22 mouse cellular contexts compared by ENCODE assay signal in the genomic region with DNA sequence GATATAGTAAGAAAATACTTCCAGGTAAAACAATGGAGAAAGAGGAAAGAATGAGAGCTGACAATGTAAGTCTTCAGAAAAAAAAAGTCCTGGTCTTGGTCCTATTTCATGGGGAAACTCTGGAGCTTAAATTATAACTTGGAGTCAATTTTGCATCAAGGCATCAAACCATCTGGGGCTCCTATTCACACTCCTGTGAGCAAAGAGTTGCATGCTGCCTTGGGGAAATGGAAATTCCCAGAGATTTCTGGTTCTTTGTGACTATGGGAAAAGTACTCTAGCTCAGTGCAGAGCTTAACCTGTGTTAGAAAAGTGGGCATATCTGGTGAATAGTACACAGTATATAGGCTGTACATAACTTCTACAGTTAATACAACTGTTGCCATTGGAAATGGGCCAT.
A peak's percentile ranks its signal among the peaks of the same experiment; 100 is the strongest.
DNase-seq lines count a peak whose midpoint lies in the region; TF ChIP-seq lines count a peak whose summit lies in the region.
"Had no signal": no experiment of that assay in that cellular context is flagged by ENCODE, and none has a peak within 500 bp of the region (broad histone marks: within the 10 kb centered on the region; RNA-seq: fewer than 3 reads in every experiment).

No protein-coding gene starts in this region.

- no peaks in the 10 kb centered on the region for H3K27me3 ChIP-seq in hindbrain, embryonic 10.5 days (ENCODE audit: insufficient read depth, poor library complexity, severe bottlenecking)
- H3K27me3 ChIP-seq: embryonic facial prominence, embryonic 13.5 days; embryonic facial prominence, embryonic 15.5 days; forebrain, embryonic 12.5 days; Patski had no signal

- H3K36me3 ChIP-seq in hindbrain, embryonic 10.5 days: no peaks in the 10 kb centered on the region
- H3K36me3 ChIP-seq: embryonic facial prominence, embryonic 13.5 days; embryonic facial prominence, embryonic 15.5 days; forebrain, embryonic 10.5 days; forebrain, embryonic 12.5 days had no signal

- H3K27ac ChIP-seq in left cerebral cortex, adult 2 months: peak overlapping the region; percentile 55; the same call in 1 of the 2 replicates
- no peak overlapping the region for H3K27ac ChIP-seq in hindbrain, embryonic 10.5 days
- H3K27ac ChIP-seq: embryonic facial prominence, embryonic 13.5 days; embryonic facial prominence, embryonic 15.5 days; forebrain, embryonic 10.5 days; forebrain, embryonic 12.5 days had no signal

- TF ChIP-seq CTCF in left cerebral cortex, adult 2 months (IDR thresholded peaks at IDR 0.05): no peak

- H3K4me1 ChIP-seq in hindbrain, embryonic 10.5 days (replicated peaks): no peaks in the 10 kb centered on the region
- H3K4me1 ChIP-seq: embryonic facial prominence, embryonic 13.5 days; embryonic facial prominence, embryonic 15.5 days; forebrain, embryonic 10.5 days; forebrain, embryonic 12.5 days had no signal

- no peak for DNase-seq in left cerebral cortex, adult 2 months (ENCODE audit: extremely low spot score in 1 of 2, low spot score in 2 of 2)
- no peak for DNase-seq in left cerebral cortex, postnatal 14 days (ENCODE audit: low spot score in 2 of 2)
- peak; percentile 18 for DNase-seq in right cerebral cortex, adult 18-20 months
- no peak for DNase-seq in right cerebral cortex, postnatal 25 days
- DNase-seq in telencephalon, adult 2 months (ENCODE audit: low read depth, low spot score): peak; percentile 64
- no peak for DNase-seq in hindbrain, embryonic 10.5 days (ENCODE audit: low spot score)
- DNase-seq: adrenal gland, adult 8-10 months; adrenal gland, postnatal 14 days; adrenal gland, postnatal 36 days; cerebellum, adult 11 months; cerebellum, adult 18-20 months; cerebellum, adult 8-10 months; cerebellum, adult 9-11 months; cerebellum, postnatal 14 days; cerebellum, postnatal 36 days; embryo, embryonic 11 days had no signal

- H3K4me3 ChIP-seq in left cerebral cortex, adult 2 months: no peak overlapping the region
- no peak overlapping the region for H3K4me3 ChIP-seq in hindbrain, embryonic 10.5 days
- H3K4me3 ChIP-seq: embryonic facial prominence, embryonic 13.5 days; embryonic facial prominence, embryonic 15.5 days; erythroblast, embryonic 14.5 days; forebrain, embryonic 10.5 days; forebrain, embryonic 12.5 days had no signal

- intact Hi-C loops in left cerebral cortex, adult 2 months (cut with DNase I): loop anchor here (2.0 to 10.0 kb wide), 2 partner anchors 208 to 568 kb away; no protein-coding TSS in a partner anchor
- intact Hi-C loops in left cerebral cortex, postnatal 14 days (cut with DNase I): no loop called here

- H3K9me3 ChIP-seq in hindbrain, embryonic 10.5 days: no peaks in the 10 kb centered on the region
- H3K9me3 ChIP-seq: embryonic facial prominence, embryonic 13.5 days; embryonic facial prominence, embryonic 15.5 days; forebrain, embryonic 10.5 days; forebrain, embryonic 12.5 days had no signal

Comparison
In these comparisons a context has a peak if more than half of its experiments do, and no peak if none do; other contexts are left out.
1. DNase-seq: peak in right cerebral cortex, adult 18-20 months (single experiment) and telencephalon, adult 2 months (single experiment); none in left cerebral cortex, adult 2 months (0 of 2), left cerebral cortex, postnatal 14 days (0 of 2), right cerebral cortex, postnatal 25 days (single experiment) and hindbrain, embryonic 10.5 days (single experiment).